Comparison of ENCODE assay signal across 13 mouse cellular contexts in genomic region chr14:45432003-45432402, GRCm38 (mm10). TPM values are rescaled to one million over a fixed set of nuclear protein-coding genes. Genes with fewer than 3 reads are reported as not detected.
DNase-seq lines count a peak whose midpoint lies in the region; ATAC-seq and TF ChIP-seq lines count a peak whose summit lies in the region.
"Had no signal": no experiment of that assay in that cellular context is flagged by ENCODE, and none has a peak within 500 bp of the region (broad histone marks: within the 10 kb centered on the region; RNA-seq: fewer than 3 reads in every experiment).

No protein-coding gene starts in this region.

- no peaks in the 10 kb centered on the region for H3K9me3 ChIP-seq in forebrain, postnatal 0 days (ENCODE audit: low read length)
- peaks cover 2% of the 10 kb centered on the region; the same call in 1 of the 2 replicates for H3K9me3 ChIP-seq in forebrain, embryonic 11.5 days (ENCODE audit: control insufficient read depth, low read length)
- H3K9me3 ChIP-seq in liver, postnatal 0 days (ENCODE audit: low read length), result peaks cover 10% of the 10 kb centered on the region
- H3K9me3 ChIP-seq in liver, embryonic 12.5 days (replicated peaks), result peaks cover 12% of the 10 kb centered on the region
- H3K9me3 ChIP-seq in MEL (replicated peaks; ENCODE audit: insufficient read depth, low read length), result no peaks in the 10 kb centered on the region

- no peak overlapping the region for H3K4me3 ChIP-seq in forebrain, postnatal 0 days (ENCODE audit: low read depth, low read length)
- H3K4me3 ChIP-seq in forebrain, embryonic 11.5 days (ENCODE audit: low read depth, low read length), result no peak overlapping the region
- H3K4me3 ChIP-seq in liver, postnatal 0 days (ENCODE audit: low read depth, low read length), result no peak overlapping the region
- no peak overlapping the region for H3K4me3 ChIP-seq in liver, embryonic 12.5 days
- H3K4me3 ChIP-seq in MEL (ENCODE audit: control insufficient read depth in 1 of 2, insufficient read depth in 1 of 2, low read depth in 2 of 2, low read length in 2 of 2), result no peak overlapping the region
- H3K4me3 ChIP-seq: hindbrain, embryonic 12.5 days; liver, embryonic 15.5 days; midbrain, embryonic 12.5 days had no signal

- TF ChIP-seq RAD21 in MEL (IDR thresholded peaks at IDR 0.05; ENCODE audit: low read depth, low read length), result peak; percentile 47

- no peak for ATAC-seq in forebrain, postnatal 0 days
- no peak for ATAC-seq in forebrain, embryonic 11.5 days (replicated peaks; ENCODE audit: low FRiP score)
- no peak for ATAC-seq in liver, postnatal 0 days
- ATAC-seq in liver, embryonic 12.5 days, result no peak

- no peak for TF ChIP-seq EP300 in liver, postnatal 0 days (IDR thresholded peaks at IDR 0.05; ENCODE audit: low read depth)
- TF ChIP-seq EP300 in MEL (IDR thresholded peaks at IDR 0.05; ENCODE audit: low read depth in 1 of 2, low read length in 2 of 2), result no peak

- no peaks in the 10 kb centered on the region for H3K4me1 ChIP-seq in forebrain, postnatal 0 days (ENCODE audit: insufficient read depth)
- no peaks in the 10 kb centered on the region for H3K4me1 ChIP-seq in forebrain, embryonic 11.5 days (replicated peaks; ENCODE audit: control insufficient read depth, insufficient read depth, low read length)
- H3K4me1 ChIP-seq in liver, postnatal 0 days (ENCODE audit: insufficient read depth), result no peaks in the 10 kb centered on the region
- H3K4me1 ChIP-seq in liver, embryonic 12.5 days, result no peaks in the 10 kb centered on the region
- H3K4me1 ChIP-seq in MEL (ENCODE audit: control insufficient read depth in 1 of 2, insufficient read depth in 2 of 2, low read length in 2 of 2), result no peaks in the 10 kb centered on the region
- H3K4me1 ChIP-seq: hindbrain, embryonic 12.5 days; liver, embryonic 15.5 days; midbrain, embryonic 12.5 days had no signal

- TF ChIP-seq CTCF in forebrain, postnatal 0 days (IDR thresholded peaks at IDR 0.05; ENCODE audit: low read depth), result peak; percentile 56
- peak; percentile 79 for TF ChIP-seq CTCF in liver, postnatal 0 days (IDR thresholded peaks at IDR 0.05; ENCODE audit: low read depth)
- TF ChIP-seq CTCF in MEL (IDR thresholded peaks at IDR 0.05 in 2 of 3, conservative IDR thresholded peaks at IDR 0.05 in 1 of 3; ENCODE audit: control insufficient read depth in 1 of 3, insufficient read depth in 1 of 3, low read depth in 2 of 3, low read length in 3 of 3, poor library complexity in 1 of 3, severe bottlenecking in 1 of 3), result peak; percentile 64 to 93 (median 75)

- H3K9ac ChIP-seq in forebrain, postnatal 0 days, result no peak overlapping the region
- no peak overlapping the region for H3K9ac ChIP-seq in forebrain, embryonic 11.5 days (ENCODE audit: low read length)
- no peak overlapping the region for H3K9ac ChIP-seq in liver, postnatal 0 days (replicated peaks)
- H3K9ac ChIP-seq in liver, embryonic 12.5 days, result no peak overlapping the region
- no peak overlapping the region for H3K9ac ChIP-seq in MEL (ENCODE audit: control insufficient read depth, low read depth, low read length, poor library complexity, severe bottlenecking)
- H3K9ac ChIP-seq: hindbrain, embryonic 12.5 days; liver, embryonic 15.5 days; midbrain, embryonic 12.5 days had no signal

- H3K79me2 ChIP-seq in MEL (ENCODE audit: control insufficient read depth, insufficient read depth, low read length, poor library complexity), result no peaks in the 10 kb centered on the region

- no peak overlapping the region for H3K4me2 ChIP-seq in forebrain, postnatal 0 days (ENCODE audit: low read depth)
- no peak overlapping the region for H3K4me2 ChIP-seq in forebrain, embryonic 11.5 days (ENCODE audit: low read depth, low read length, severe bottlenecking)
- H3K4me2 ChIP-seq in liver, postnatal 0 days (ENCODE audit: low read depth, low read length), result no peak overlapping the region
- H3K4me2 ChIP-seq in liver, embryonic 12.5 days, result no peak overlapping the region
- H3K4me2 ChIP-seq: hindbrain, embryonic 12.5 days; liver, embryonic 15.5 days; midbrain, embryonic 12.5 days had no signal

- H3K27ac ChIP-seq in forebrain, postnatal 0 days (ENCODE audit: low read depth, low read length), result no peak overlapping the region
- no peak overlapping the region for H3K27ac ChIP-seq in forebrain, embryonic 11.5 days (ENCODE audit: low read depth, low read length)
- H3K27ac ChIP-seq in liver, postnatal 0 days (ENCODE audit: low read depth), result no peak overlapping the region
- no peak overlapping the region for H3K27ac ChIP-seq in liver, embryonic 12.5 days
- no peak overlapping the region for H3K27ac ChIP-seq in MEL (ENCODE audit: control insufficient read depth, low read depth, low read length)
- H3K27ac ChIP-seq: hindbrain, embryonic 12.5 days; liver, embryonic 15.5 days; midbrain, embryonic 12.5 days had no signal

- H3K27me3 ChIP-seq in forebrain, postnatal 0 days (ENCODE audit: insufficient read depth, low read length), result no peaks in the 10 kb centered on the region
- H3K27me3 ChIP-seq in forebrain, embryonic 11.5 days (ENCODE audit: control insufficient read depth, insufficient read depth, low read length), result no peaks in the 10 kb centered on the region
- no peaks in the 10 kb centered on the region for H3K27me3 ChIP-seq in liver, postnatal 0 days (ENCODE audit: insufficient read depth, low read length)
- H3K27me3 ChIP-seq in liver, embryonic 12.5 days (replicated peaks), result no peaks in the 10 kb centered on the region
- no peaks in the 10 kb centered on the region for H3K27me3 ChIP-seq in MEL (ENCODE audit: control insufficient read depth in 1 of 2, insufficient read depth in 2 of 2, low read length in 2 of 2)
- H3K27me3 ChIP-seq in splenic B cell, adult 2 months (ENCODE audit: control insufficient read depth, insufficient read depth, low read length, poor library complexity, severe bottlenecking), result no peaks in the 10 kb centered on the region
- H3K27me3 ChIP-seq: hindbrain, embryonic 12.5 days; liver, embryonic 15.5 days; midbrain, embryonic 12.5 days had no signal

- H3K36me3 ChIP-seq in forebrain, postnatal 0 days (ENCODE audit: insufficient read depth), result no peaks in the 10 kb centered on the region
- H3K36me3 ChIP-seq in forebrain, embryonic 11.5 days (ENCODE audit: control insufficient read depth, insufficient read depth, low read length), result no peaks in the 10 kb centered on the region
- H3K36me3 ChIP-seq in liver, postnatal 0 days (replicated peaks; ENCODE audit: insufficient read depth, low read length), result no peaks in the 10 kb centered on the region
- no peaks in the 10 kb centered on the region for H3K36me3 ChIP-seq in liver, embryonic 12.5 days
- no peaks in the 10 kb centered on the region for H3K36me3 ChIP-seq in MEL (ENCODE audit: control insufficient read depth in 1 of 2, insufficient read depth in 2 of 2, low read length in 2 of 2)
- H3K36me3 ChIP-seq in splenic B cell, adult 2 months (ENCODE audit: control insufficient read depth, insufficient read depth, low read length, poor library complexity, severe bottlenecking), result no peaks in the 10 kb centered on the region
- H3K36me3 ChIP-seq: hindbrain, embryonic 12.5 days; liver, embryonic 15.5 days; midbrain, embryonic 12.5 days had no signal

- no peak for TF ChIP-seq POLR2A in MEL (IDR thresholded peaks at IDR 0.05; ENCODE audit: control insufficient read depth in 1 of 2, insufficient read depth in 1 of 2, low read depth in 1 of 2, low read length in 2 of 2, poor library complexity in 1 of 2)

- 75% methylated on average over 4 of the region's 4 CpGs for WGBS in forebrain, postnatal 0 days
- 69% methylated on average over 4 of the region's 4 CpGs for WGBS in forebrain, embryonic 11.5 days
- 64% methylated on average over 4 of the region's 4 CpGs for WGBS in liver, postnatal 0 days (ENCODE audit: insufficient replicate concordance)
- WGBS in liver, embryonic 12.5 days (ENCODE audit: insufficient replicate concordance), result 65% methylated on average over 4 of the region's 4 CpGs

- DNase-seq in forebrain, postnatal 0 days, result no peak
- no peak for DNase-seq in forebrain, embryonic 11.5 days (ENCODE audit: low spot score)
- no peak for DNase-seq in liver, postnatal 0 days
- peak; percentile 48 for DNase-seq in MEL (ENCODE audit: low read depth, low spot score)
- DNase-seq in splenic B cell, adult 2 months (ENCODE audit: low read depth, low spot score), result peak; percentile 24
- no peak for DNase-seq in embryo, embryonic 11 days
- no peak for DNase-seq in adrenal gland, adult 2 months
- DNase-seq: adrenal gland, postnatal 14 days; cerebellum, postnatal 36 days had no signal

TF ChIP-seq in MEL, 35 proteins besides CTCF, POLR2A, EP300 and RAD21:
- TF ChIP-seq ETS1 (IDR thresholded peaks at IDR 0.05; ENCODE audit: low read depth, low read length) (no peak), MXI1 (IDR thresholded peaks at IDR 0.05; ENCODE audit: low read depth, low read length) (no peak), SIN3A (IDR thresholded peaks at IDR 0.05; ENCODE audit: low read length) (no peak), SMC3 (IDR thresholded peaks at IDR 0.05; ENCODE audit: low read depth, low read length) (peak; percentile 36), ZNF384 (IDR thresholded peaks at IDR 0.05; ENCODE audit: low read depth, low read length) (no peak)

RNA-seq across cellular contexts. Expression of gene Gnpnat1, which starts 27.3 kb away (rescaled TPM):
- total RNA-seq in forebrain, postnatal 0 days (2014; rRNA removed), result 23.6 and 31.1 TPM in 2 replicates
- 14.9 and 19.2 TPM in 2 replicates for polyA plus RNA-seq in forebrain, postnatal 0 days (2015; fragmentation: Nextera tagmentation; extraction: Ambion mirVana)
- polyA plus RNA-seq in forebrain, embryonic 11.5 days (2014; fragmentation: Nextera tagmentation; extraction: Ambion mirVana), result 33.7 and 33.8 TPM in 2 replicates
- 64.4 and 86.3 TPM in 2 replicates for polyA plus RNA-seq in liver, postnatal 0 days (2015; fragmentation: Nextera tagmentation; extraction: Ambion mirVana)
- polyA plus RNA-seq in liver, embryonic 12.5 days (2016; fragmentation: Nextera tagmentation; extraction: Ambion mirVana), result 33.3 and 35.4 TPM in 2 replicates
- total RNA-seq in MEL (2012; rRNA removed), result 22.1 and 24.8 TPM in 2 replicates
- polyA plus RNA-seq in MEL (2012; ENCODE audit: insufficient read depth in 1 of 2, insufficient read length in 2 of 2, low read depth in 1 of 2, low replicate concordance in 2 of 2, missing spikeins in 1 of 2), result 10 to 100 TPM in 1 of 2 experiments, not detected in 1; 26.8 TPM
- 10 to 100 TPM; 27.0 to 29.4 TPM for total RNA-seq in adrenal gland, adult 2 months (2021)
- polyA plus RNA-seq in adrenal gland, adult 2 months (2012; rRNA removed), result 1.3 and 1.8 TPM in 2 replicates

Comparison
In these comparisons a context has a peak if more than half of its experiments do, and no peak if none do; other contexts are left out.
1. DNase-seq: peak in MEL (single experiment) and splenic B cell, adult 2 months (single experiment); none in forebrain, postnatal 0 days (single experiment), forebrain, embryonic 11.5 days (single experiment), liver, postnatal 0 days (single experiment), embryo, embryonic 11 days (single experiment) and adrenal gland, adult 2 months (single experiment).
2. Peak in every context shown above with its lines, with median percentiles within 50 percentile points of each other: CTCF ChIP-seq.